Mouse (Mus musculus): Measurements from ENCODE around the gene Fam183b. TPM values are rescaled to one million over a fixed set of nuclear protein-coding genes. Genes with fewer than 3 reads are reported as not detected.

Fam183b gene
- polyA plus RNA-seq, 1 experiment from 2014 or later = 10.7 TPM

GRCm38 (mm10) chr11:58803871-58804270, 2.1 kb upstream of the Fam183b start:
- ATAC-seq (ENCODE audit: low FRiP score, low read depth) = no peak
- no peaks in the 10 kb centered on the region for H3K27me3 ChIP-seq
- no peaks in the 10 kb centered on the region for H3K36me3 ChIP-seq
- no peak overlapping the region for H3K27ac ChIP-seq (replicated peaks)
- H3K9me3 ChIP-seq = no peaks in the 10 kb centered on the region
- no peak overlapping the region for H3K4me3 ChIP-seq
- WGBS = 82% methylated on average over 4 of the region's 4 CpGs
- H3K4me1 ChIP-seq (replicated peaks) = peaks cover 12% of the 10 kb centered on the region
- H3K4me2 ChIP-seq = no peak overlapping the region
- H3K9ac ChIP-seq = no peak overlapping the region

- ATAC-seq (ENCODE audit: low FRiP score, low read depth) = no peak
Measured at GRCm38 (mm10) chr11:58799747-58800146, 2.0 kb downstream of the Fam183b start.

GRCm38 (mm10) chr11:58796850-58797249, 4.9 kb downstream of the Fam183b start:
- no peak overlapping the region for H3K9ac ChIP-seq
- H3K9me3 ChIP-seq = no peaks in the 10 kb centered on the region
- H3K4me1 ChIP-seq (replicated peaks) = peaks cover 10% of the 10 kb centered on the region
- 85% methylated on average over 7 of the region's 7 CpGs for WGBS
- H3K4me3 ChIP-seq = no peak overlapping the region
- no peaks in the 10 kb centered on the region for H3K36me3 ChIP-seq
- no peak overlapping the region for H3K4me2 ChIP-seq
- no peak for ATAC-seq (ENCODE audit: low FRiP score, low read depth)
- no peaks in the 10 kb centered on the region for H3K27me3 ChIP-seq
- no peak overlapping the region for H3K27ac ChIP-seq (replicated peaks)

More at GRCm38 (mm10) chr11:58799747-58800146, 2.0 kb downstream of the Fam183b start:
- Histone ChIP-seq H3K9ac (no peak overlapping the region), H3K4me3 (no peak overlapping the region), H3K4me2 (no peak overlapping the region), H3K27me3 (no peaks in the 10 kb centered on the region), H3K4me1 (replicated peaks) (peaks cover 12% of the 10 kb centered on the region), H3K36me3 (no peaks in the 10 kb centered on the region), H3K9me3 (no peaks in the 10 kb centered on the region), H3K27ac (replicated peaks) (no peak overlapping the region)
- WGBS = 82% methylated on average over 5 of the region's 5 CpGs

GRCm38 (mm10) chr11:58795856-58796255, 5.9 kb downstream of the Fam183b start:
- no peak overlapping the region for H3K9ac ChIP-seq
- no peak overlapping the region for H3K27ac ChIP-seq (replicated peaks)
- no peak overlapping the region for H3K4me2 ChIP-seq
- H3K36me3 ChIP-seq = no peaks in the 10 kb centered on the region
- H3K4me3 ChIP-seq = no peak overlapping the region
- 100% methylated on average over 2 of the region's 2 CpGs for WGBS
- H3K4me1 ChIP-seq (replicated peaks) = no peaks in the 10 kb centered on the region
- no peaks in the 10 kb centered on the region for H3K9me3 ChIP-seq
- no peaks in the 10 kb centered on the region for H3K27me3 ChIP-seq
- no peak for ATAC-seq (ENCODE audit: low FRiP score, low read depth)

- no peak overlapping the region for H3K9ac ChIP-seq
- H3K27me3 ChIP-seq = no peaks in the 10 kb centered on the region
- H3K9me3 ChIP-seq = no peaks in the 10 kb centered on the region
- no peaks in the 10 kb centered on the region for H3K4me1 ChIP-seq (replicated peaks)
- no peak overlapping the region for H3K27ac ChIP-seq (replicated peaks)
- ATAC-seq (ENCODE audit: low FRiP score, low read depth) = no peak
- H3K36me3 ChIP-seq = no peaks in the 10 kb centered on the region
- 85% methylated on average over 6 of the region's 6 CpGs for WGBS
- H3K4me2 ChIP-seq = no peak overlapping the region
- H3K4me3 ChIP-seq = no peak overlapping the region
Measured at GRCm38 (mm10) chr11:58790646-58791045, 11.1 kb downstream of the Fam183b start.

- no peaks in the 10 kb centered on the region for H3K4me1 ChIP-seq (replicated peaks)
- no peak overlapping the region for H3K9ac ChIP-seq
- 56% methylated on average over 2 of the region's 2 CpGs for WGBS
- H3K36me3 ChIP-seq = no peaks in the 10 kb centered on the region
- no peaks in the 10 kb centered on the region for H3K27me3 ChIP-seq
- H3K4me2 ChIP-seq = no peak overlapping the region
- no peaks in the 10 kb centered on the region for H3K9me3 ChIP-seq
- H3K27ac ChIP-seq (replicated peaks) = no peak overlapping the region
- H3K4me3 ChIP-seq = no peak overlapping the region
- ATAC-seq (ENCODE audit: low FRiP score, low read depth) = no peak
Measured at GRCm38 (mm10) chr11:58790053-58790452, 11.7 kb downstream of the Fam183b start.

GRCm38 (mm10) chr11:58789532-58789931, 12.2 kb downstream of the Fam183b start:
- 24% methylated on average over 3 of the region's 3 CpGs for WGBS
- Histone ChIP-seq H3K9me3 (no peaks in the 10 kb centered on the region), H3K9ac (0 out of 2 replicates have a peak overlapping the region, but pooled peaks have one; percentile 17), H3K27ac (replicated peaks) (no peak overlapping the region), H3K4me1 (replicated peaks) (no peaks in the 10 kb centered on the region), H3K36me3 (no peaks in the 10 kb centered on the region), H3K4me3 (no peak overlapping the region), H3K27me3 (no peaks in the 10 kb centered on the region), H3K4me2 (no peak overlapping the region)
- no peak for ATAC-seq (ENCODE audit: low FRiP score, low read depth)

GRCm38 (mm10) chr11:58788346-58788745, 13.4 kb downstream of the Fam183b start:
- no peaks in the 10 kb centered on the region for H3K36me3 ChIP-seq
- 85% methylated on average over 8 of the region's 8 CpGs for WGBS
- no peaks in the 10 kb centered on the region for H3K9me3 ChIP-seq
- no peaks in the 10 kb centered on the region for H3K27me3 ChIP-seq
- no peaks in the 10 kb centered on the region for H3K4me1 ChIP-seq (replicated peaks)
- H3K9ac ChIP-seq = no peak overlapping the region
- no peak overlapping the region for H3K27ac ChIP-seq (replicated peaks)
- no peak for ATAC-seq (ENCODE audit: low FRiP score, low read depth)
- H3K4me2 ChIP-seq = no peak overlapping the region
- H3K4me3 ChIP-seq = no peak overlapping the region

GRCm38 (mm10) chr11:58787651-58788050, 14.1 kb downstream of the Fam183b start:
- Histone ChIP-seq H3K4me2 (no peak overlapping the region), H3K36me3 (no peaks in the 10 kb centered on the region), H3K9ac (no peak overlapping the region), H3K4me1 (replicated peaks) (no peaks in the 10 kb centered on the region), H3K9me3 (no peaks in the 10 kb centered on the region), H3K4me3 (no peak overlapping the region), H3K27ac (replicated peaks) (no peak overlapping the region), H3K27me3 (no peaks in the 10 kb centered on the region)
- ATAC-seq (ENCODE audit: low FRiP score, low read depth) = no peak
- 92% methylated on average over 10 of the region's 10 CpGs for WGBS

GRCm38 (mm10) chr11:58784182-58784581, 17.6 kb downstream of the Fam183b start:
- Histone ChIP-seq H3K4me2 (no peak overlapping the region), H3K4me3 (no peak overlapping the region), H3K9me3 (no peaks in the 10 kb centered on the region), H3K27ac (replicated peaks) (no peak overlapping the region), H3K27me3 (no peaks in the 10 kb centered on the region), H3K36me3 (no peaks in the 10 kb centered on the region), H3K4me1 (replicated peaks) (no peaks in the 10 kb centered on the region), H3K9ac (no peak overlapping the region)
- WGBS = 79% methylated on average over 2 of the region's 2 CpGs
- no peak for ATAC-seq (ENCODE audit: low FRiP score, low read depth)

- H3K27ac ChIP-seq (replicated peaks) = no peak within 1 kb of the TSS
- no peak within 1 kb of the TSS for H3K4me3 ChIP-seq
- H3K9me3 ChIP-seq = no peaks in the 10 kb centered on the region
- 85% methylated on average over 6 of the region's 6 CpGs for WGBS
- no peaks in the 10 kb centered on the region for H3K36me3 ChIP-seq
- no peak within 1 kb of the TSS for H3K4me2 ChIP-seq
- H3K4me1 ChIP-seq (replicated peaks) = no peaks in the 10 kb centered on the region
- H3K27me3 ChIP-seq = no peaks in the 10 kb centered on the region
- no peak for ATAC-seq (ENCODE audit: low FRiP score, low read depth)
- no peak within 1 kb of the TSS for H3K9ac ChIP-seq
Measured at GRCm38 (mm10) chr11:58782480-58783089, 19.2 kb downstream of the Fam183b start, which contains the start of gene Olfr314. TSS of gene Olfr314 (plus strand) at chr11:58782952.

- no peak within 1 kb of the TSS for H3K27ac ChIP-seq (replicated peaks)
- H3K4me2 ChIP-seq = no peak within 1 kb of the TSS
- no peaks in the 10 kb centered on the region for H3K36me3 ChIP-seq
- H3K4me3 ChIP-seq = no peak within 1 kb of the TSS
- no peaks in the 10 kb centered on the region for H3K4me1 ChIP-seq (replicated peaks)
- no peaks in the 10 kb centered on the region for H3K9me3 ChIP-seq
- ATAC-seq (ENCODE audit: low FRiP score, low read depth) = no peak
- H3K27me3 ChIP-seq = no peaks in the 10 kb centered on the region
- H3K9ac ChIP-seq = no peak within 1 kb of the TSS
Measured at GRCm38 (mm10) chr11:58772888-58773287, 28.9 kb downstream of the Fam183b start, which contains the start of gene Olfr315. TSS of gene Olfr315 (plus strand) at chr11:58773188.

- Histone ChIP-seq H3K36me3 (no peaks in the 10 kb centered on the region), H3K9ac (no peak within 1 kb of the TSS), H3K27ac (replicated peaks) (no peak within 1 kb of the TSS), H3K4me1 (replicated peaks) (no peaks in the 10 kb centered on the region), H3K9me3 (no peaks in the 10 kb centered on the region), H3K4me3 (no peak within 1 kb of the TSS), H3K27me3 (no peaks in the 10 kb centered on the region), H3K4me2 (no peak within 1 kb of the TSS)
- WGBS = 91% methylated on average over 2 of the region's 2 CpGs
- no peak for ATAC-seq (ENCODE audit: low FRiP score, low read depth)
Measured at GRCm38 (mm10) chr11:58752434-58752833, 49.3 kb downstream of the Fam183b start, which contains the start of gene Olfr316. TSS of gene Olfr316 (plus strand) at chr11:58752734.

Measured in hindbrain, embryonic 15.5 days (tissue).